Mouse (Mus musculus) fat pad, adult 2 months (tissue): ENCODE data around the gene Nfkb2.

ENCODE experiments used
- DNase-seq: peaks from one replicate; pipeline ENCODE4 v3.0.0-alpha.2; 2011; ENCODE audit warnings: low read depth, low spot score; ENCODE audit errors: extremely low read depth

Nfkb2 gene

DNA sequence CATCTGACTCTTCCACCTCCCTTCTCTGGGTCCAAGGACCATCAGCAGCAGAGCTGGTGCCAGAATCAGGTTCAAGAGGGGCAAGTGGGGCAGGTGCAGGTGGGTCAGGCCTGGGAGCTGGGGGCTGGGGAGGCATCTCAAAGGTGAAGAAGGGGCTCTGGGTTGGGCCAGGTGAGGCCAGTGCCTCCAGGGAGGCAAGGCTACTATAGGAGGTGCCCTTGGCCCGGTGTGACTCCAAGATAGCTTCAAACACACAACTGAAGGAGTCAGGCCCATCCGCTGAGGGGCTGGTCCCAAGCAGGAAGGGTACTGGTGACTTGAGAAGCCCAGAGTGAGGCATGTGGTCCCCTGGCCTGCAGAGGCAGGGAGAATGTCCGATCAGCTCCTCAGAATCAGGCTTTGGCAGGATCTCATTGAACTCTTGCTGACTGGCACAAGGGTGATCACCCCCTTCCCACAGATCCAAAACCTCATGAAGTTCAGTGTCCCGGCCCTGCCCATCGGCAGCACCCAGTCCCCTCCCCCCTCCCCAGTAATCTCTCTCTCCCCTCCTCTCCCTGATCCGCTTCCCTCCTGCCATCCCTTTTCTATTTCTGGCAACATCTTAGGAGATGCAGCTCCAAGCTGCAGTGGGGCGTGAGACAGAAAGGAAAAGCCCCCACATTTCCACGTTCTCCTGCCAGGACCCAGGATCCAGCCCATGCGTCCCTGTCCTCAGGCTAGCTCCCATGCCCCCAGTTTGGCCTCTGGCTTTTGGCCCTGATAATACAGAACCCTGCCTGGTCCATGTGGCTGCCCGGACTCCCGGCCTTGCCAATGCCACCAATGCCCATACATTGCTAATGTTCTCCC, 18.2 kb downstream of the Nfkb2 start:
- DNase-seq: no peak

- DNase-seq: no peak
These were observed 19.0 kb downstream of the Nfkb2 start for GRCm38 (mm10) chr19:46322996-46323572.

DNA sequence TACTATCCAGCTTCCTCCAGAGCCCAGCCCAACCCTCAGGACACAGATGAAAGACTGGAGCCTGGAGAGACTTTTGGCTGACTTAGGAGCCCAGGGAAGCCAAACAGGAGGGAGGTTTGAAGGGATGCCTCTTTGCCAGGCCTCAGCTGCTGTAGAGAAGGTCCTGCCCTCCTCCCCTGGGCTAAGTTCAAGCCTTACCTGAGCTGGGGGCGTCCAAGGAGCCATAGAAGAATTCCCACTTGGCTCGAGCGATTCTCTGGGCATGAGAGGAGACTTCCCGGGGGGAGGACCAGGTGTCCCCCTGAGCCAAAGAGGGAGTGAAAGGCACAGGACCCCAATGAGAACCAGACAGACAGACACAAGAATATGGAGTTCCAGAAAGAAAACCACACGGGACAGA, 19.6 kb downstream of the Nfkb2 start:
- DNase-seq: no peak

DNA sequence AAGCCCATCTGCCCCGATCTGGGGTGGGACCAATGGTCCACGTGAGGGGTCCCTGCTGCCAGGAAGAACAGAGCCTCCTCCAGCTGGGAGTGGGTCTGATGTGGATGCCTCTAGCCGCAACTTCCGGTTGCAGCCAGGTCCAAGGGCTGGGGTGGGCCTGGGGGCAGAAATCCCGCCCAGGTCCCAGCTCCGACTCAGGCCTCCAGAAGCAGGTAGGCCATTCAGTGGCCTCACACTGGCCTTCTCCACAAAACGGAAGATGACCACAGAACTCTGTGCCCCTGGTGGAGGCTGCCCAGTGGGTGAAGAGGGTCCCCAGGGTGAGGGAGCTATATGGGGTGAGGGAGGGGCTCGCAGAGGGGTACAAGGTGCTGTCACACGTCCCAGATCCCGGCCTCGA, 20.2 kb downstream of the Nfkb2 start:
- no peak for DNase-seq

GRCm38 (mm10) chr19:46324918-46325317, 20.8 kb downstream of the Nfkb2 start:
- DNase-seq: no peak

DNA sequence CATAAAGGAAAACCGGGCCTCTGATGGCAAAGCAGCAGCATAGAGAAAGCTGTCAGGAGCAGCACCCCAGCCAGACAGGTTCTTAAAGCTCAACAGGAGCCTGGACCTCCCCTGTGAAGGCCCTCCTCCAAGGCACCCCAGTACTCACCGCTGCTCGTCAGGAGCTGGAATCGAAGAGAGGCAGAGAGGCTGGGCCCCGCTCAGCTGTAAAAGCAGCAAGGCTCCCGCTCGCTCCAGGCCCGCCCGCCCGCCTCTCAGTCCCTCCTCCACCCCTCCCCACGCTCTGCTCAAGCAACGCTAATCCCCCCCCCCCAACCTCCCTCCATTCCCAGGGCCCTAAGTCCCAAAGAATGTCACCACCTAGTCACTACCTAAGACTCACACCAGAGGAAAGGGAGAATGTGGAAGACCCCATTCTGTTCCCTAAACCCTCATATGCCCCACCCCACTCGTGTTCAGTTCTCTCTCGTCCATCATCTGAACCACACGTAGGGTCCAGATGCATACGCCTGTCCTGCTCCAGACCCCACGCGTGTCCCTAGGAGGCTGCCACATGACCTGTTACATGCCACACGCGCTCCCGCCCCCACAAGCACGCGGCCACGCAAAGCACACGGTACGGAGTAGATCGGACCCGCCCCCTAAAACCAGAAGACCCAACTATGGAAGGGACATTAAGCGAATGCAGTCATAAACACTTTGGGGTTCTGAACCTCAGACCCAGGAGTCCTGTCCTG, 22.1 kb downstream of the Nfkb2 start:
- no peak for DNase-seq

- DNase-seq: no peak
These were observed 22.7 kb downstream of the Nfkb2 start, which contains the start of gene Psd for GRCm38 (mm10) chr19:46326756-46327305. Gene Psd, minus strand, starts transcription at chr19:46327156.

- no peak for DNase-seq
These were observed 23.5 kb downstream of the Nfkb2 start for GRCm38 (mm10) chr19:46327531-46328064.

GRCm38 (mm10) chr19:46328081-46329030, 24.2 kb downstream of the Nfkb2 start, which contains the start of gene Fbxl15:
Gene Fbxl15, plus strand, starts transcription at chr19:46328184.
- DNase-seq: no peak

- DNase-seq: no peak
These were observed 25.0 kb downstream of the Nfkb2 start for GRCm38 (mm10) chr19:46329031-46329641.

DNA sequence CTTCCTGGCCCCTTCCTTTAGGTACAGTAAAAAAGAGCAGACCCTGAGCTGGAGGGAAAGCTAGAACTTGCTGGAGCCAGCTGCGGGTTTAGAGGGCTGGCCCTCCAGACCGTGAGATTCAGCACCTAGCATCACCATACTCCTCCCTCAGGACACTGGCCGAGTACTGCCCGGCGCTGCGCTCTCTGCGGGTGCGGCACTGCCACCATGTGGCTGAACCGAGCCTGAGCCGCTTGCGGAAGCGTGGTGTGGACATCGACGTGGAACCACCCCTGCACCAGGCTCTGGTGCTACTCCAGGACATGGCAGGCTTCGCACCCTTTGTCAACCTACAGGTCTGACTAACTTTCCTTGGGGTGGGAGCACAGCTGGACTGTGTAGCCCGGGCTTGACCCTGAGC, 25.8 kb downstream of the Nfkb2 start:
- no peak for DNase-seq

DNA sequence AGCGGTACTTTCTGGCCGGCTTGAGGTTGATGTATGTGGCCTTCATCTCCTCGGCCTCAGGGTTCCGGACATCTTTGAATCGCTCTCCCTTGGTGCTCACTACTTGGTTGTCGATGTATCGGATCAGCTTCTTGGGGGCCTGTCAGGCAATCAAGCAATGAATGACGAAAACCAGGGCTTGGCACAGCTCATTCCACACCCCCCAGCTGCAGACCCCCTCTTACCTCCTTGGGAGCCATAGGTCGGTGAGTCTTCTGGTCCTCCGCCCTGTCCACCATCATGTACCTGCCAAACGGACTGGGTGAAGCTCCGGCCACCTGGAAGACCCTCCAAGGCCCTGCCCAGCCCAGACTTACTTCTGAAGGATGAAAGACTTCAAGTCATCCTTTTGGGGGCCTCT, 26.6 kb downstream of the Nfkb2 start:
- no peak for DNase-seq

- DNase-seq: no peak
These were observed 27.2 kb downstream of the Nfkb2 start for GRCm38 (mm10) chr19:46331326-46331725.

DNA sequence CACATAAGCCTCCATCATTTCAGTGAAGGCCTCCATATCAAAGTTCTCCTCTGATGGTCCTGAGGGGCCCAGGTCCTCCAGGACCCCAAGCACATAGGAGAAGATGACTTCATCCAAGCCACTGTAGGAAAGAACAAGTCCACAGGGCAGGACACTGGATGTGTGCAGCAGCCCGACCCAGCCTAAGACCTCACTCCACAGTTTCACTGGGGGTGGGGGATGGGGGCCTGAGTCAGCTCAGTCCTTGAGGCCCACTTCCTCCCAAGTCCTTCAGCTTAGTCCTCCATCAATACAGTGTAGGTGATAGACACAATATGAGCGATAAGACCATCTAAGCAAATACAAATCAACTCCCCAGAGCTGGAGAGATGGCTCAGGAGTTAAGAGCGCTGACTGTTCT, 27.8 kb downstream of the Nfkb2 start:
- no peak for DNase-seq

DNA sequence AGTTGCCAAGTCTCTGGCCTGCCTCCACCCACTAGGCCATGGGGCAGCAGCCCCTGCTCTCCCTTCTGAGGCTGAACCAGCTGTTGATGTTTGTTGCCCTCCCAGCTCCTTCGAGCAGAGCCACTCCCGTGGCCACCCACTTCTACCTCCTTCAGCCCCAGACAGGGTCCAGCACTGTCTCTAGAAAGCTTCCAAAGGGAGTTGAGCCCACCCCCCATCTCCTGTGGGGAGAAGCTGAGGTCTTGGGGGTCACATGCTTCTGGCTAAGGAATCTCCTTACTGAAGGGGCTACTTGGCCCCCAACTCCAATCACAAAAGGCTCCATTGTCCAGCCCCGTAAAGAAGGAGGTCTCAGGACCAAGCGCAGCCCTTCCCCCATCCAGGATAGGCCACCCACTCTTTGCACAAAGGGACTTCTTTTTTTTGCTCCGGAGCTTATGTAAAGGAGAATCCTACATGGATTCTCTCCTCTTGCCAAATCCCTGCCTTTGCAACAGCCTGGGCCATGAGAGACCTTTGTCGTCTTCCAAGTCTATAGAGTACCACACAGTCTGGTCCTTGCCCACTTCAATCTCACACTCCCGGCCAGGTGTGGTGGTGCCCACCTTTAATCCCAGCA, 28.7 kb downstream of the Nfkb2 start:
- no peak for DNase-seq

- no peak for DNase-seq
These were observed 29.8 kb downstream of the Nfkb2 start for GRCm38 (mm10) chr19:46333906-46334305.

DNA sequence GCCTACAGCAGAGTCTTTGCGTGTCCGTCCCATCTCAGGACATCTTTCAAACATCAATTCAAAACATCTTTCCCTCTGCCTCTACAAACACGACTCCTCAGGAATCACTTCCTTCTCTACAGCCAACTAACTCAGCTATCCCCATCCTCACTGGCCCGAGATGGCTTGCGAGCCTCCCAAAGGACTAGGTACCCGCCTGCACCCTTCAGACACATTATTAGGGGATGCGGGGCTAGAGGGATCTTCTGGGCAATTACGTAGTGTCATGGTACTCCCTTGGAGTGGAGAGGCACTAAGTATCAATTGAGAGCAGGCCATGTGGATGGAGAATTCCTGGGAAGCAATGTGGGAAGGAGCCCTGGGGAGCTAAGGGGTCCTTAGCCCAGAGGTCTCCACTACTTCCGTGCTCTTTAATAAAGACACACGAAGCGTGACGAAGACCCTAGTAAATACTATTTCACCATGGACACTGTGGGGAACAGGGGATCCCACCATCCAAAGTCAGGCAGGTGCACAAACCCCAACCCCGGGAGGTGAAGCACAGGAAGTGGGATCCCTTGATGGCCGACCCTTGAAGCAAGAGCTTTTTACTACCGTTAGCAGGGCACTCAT, 33.7 kb downstream of the Nfkb2 start:
- no peak for DNase-seq

GRCm38 (mm10) chr19:46338331-46338936, 34.3 kb downstream of the Nfkb2 start, which contains the start of gene Cuedc2:
Gene Cuedc2, minus strand, starts transcription at chr19:46338702.
- peak; percentile 76 for DNase-seq
